Mouse (Mus musculus) heart, adult 2 months (tissue): ENCODE measurements around the gene Dis3l2.

ENCODE experiments used
- CTCF ChIP-seq: fragments of 200-600 bp; IDR thresholded peaks from 2 replicates; pipeline ENCODE4 v1.8.1; 2022; ENCODE audit warnings: antibody characterized with exemption, mild to moderate bottlenecking, moderate library complexity
- POLR2A ChIP-seq: fragments of 200-500 bp; IDR thresholded peaks from 2 replicates; pipeline ENCODE4 v1.6.1; 2011; ENCODE audit warnings: mild to moderate bottlenecking, low read depth, low read length, control low read depth; ENCODE audit not compliant: insufficient read depth

- TF ChIP-seq POLR2A (no peak), CTCF (no peak)
Observed at GRCm38 (mm10) chr1:87089828-87090227, 386.2 kb downstream of the Dis3l2 start, which contains the start of gene Alppl2.
